Mouse (Mus musculus) spleen, adult 2 months (tissue): ENCODE results near the gene Carns1.

Experiments
- CTCF ChIP-seq: fragments of 200-500 bp; IDR thresholded peaks from 2 replicates; pipeline ENCODE4 v1.5.1; 2011; ENCODE audit warnings: mild to moderate bottlenecking, inconsistent platforms; ENCODE audit not compliant: insufficient read depth, insufficient read length, insufficient replicate concordance; ENCODE audit errors: extremely low read depth
- POLR2A ChIP-seq: fragments of 200-500 bp; IDR thresholded peaks from 2 replicates; pipeline ENCODE4 v1.6.1; 2011; ENCODE audit warnings: low read depth, low read length, inconsistent platforms

GRCm38 (mm10) chr19:4220416-4220815 lies 45.1 kb upstream of the Carns1 start:
- no peak for TF ChIP-seq CTCF
- no peak for TF ChIP-seq POLR2A
